Mouse (Mus musculus) kidney, adult 11 months (tissue): ENCODE data around the gene Snrk.

Source experiments
- DNase-seq: peaks from one replicate; pipeline ENCODE4 v3.0.0; 2022

Gene Snrk

DNA sequence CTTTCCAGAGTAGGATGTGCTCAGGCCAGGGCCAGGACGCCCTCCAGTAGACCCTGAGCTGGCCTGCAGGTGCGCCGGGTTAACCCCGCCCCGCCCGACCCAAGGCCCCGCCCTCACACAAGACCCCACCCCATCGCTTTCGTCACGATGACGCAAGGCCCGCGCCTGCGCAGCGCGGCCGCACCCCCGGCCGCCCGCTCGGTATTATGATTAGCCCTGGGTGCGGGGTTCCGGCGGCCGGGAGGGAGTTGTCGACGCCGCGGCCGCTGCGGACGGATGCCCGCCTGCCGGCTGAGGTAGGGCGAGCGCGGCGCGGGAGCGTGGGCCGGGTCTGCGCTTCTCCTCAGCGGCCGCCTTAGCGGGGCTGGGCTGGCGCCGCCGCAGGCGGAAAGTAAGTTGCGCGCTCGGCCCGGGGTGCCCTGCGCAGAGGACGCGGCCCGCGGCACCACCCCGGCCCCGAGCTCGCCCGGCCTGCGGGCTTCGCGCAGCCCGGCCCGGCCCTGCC is at the start of gene Snrk:
Gene Snrk, plus strand, starts transcription at position 155 of the 505 bp plus-strand sequence.
- peak; percentile 80 for DNase-seq

DNA sequence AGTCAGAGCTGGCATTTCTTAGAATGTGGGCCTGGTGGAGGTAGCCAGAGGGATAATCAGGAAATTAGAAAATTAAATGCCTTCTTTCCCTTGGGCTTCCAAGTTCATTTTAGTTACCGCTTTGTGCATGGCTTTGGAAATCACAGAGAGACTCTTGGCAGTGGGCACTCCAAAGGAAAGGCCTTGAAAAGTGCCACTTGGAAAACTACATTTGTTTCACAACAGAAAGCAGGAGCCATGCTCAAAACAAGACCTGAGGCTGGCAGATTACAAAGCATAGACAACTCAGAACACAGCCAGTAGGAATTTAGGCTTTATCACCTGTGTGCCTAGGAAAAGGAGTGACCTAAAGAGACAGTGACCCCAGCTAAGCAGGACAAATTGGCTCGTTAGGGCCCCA is 49.4 kb upstream of the Snrk start:
- no peak for DNase-seq

DNA sequence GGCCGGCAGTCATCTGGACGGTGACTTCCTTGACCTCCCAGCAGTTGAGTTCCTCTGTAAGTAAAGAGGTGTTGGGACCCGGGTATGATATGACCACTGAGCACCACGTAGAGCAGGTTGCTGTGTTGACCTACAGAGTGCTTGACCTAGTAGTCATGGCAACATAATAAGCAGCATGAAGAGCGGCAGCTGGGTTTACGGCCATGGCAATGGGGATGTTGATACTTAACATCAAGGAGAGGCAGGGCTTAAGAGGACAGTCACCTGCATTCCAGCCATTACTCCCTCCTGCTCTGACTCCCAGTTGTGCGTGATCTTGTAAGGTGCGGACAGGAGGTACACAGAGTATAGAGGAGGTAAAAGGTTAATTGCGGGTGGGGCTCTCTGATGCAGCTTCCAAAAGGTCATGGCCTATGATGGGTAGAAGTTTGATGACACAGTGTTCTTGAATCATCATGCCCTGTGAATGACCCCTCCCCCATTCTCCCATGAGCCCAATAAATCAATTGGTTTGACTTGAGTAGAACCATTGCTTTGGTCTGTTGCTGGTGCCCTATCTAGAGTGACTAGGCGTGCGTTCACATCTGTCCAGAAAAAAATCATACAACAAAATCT is 47.4 kb upstream of the Snrk start:
- DNase-seq = no peak

GRCm38 (mm10) chr9:122073980-122074379 is 43.1 kb upstream of the Snrk start:
- DNase-seq = no peak

DNA sequence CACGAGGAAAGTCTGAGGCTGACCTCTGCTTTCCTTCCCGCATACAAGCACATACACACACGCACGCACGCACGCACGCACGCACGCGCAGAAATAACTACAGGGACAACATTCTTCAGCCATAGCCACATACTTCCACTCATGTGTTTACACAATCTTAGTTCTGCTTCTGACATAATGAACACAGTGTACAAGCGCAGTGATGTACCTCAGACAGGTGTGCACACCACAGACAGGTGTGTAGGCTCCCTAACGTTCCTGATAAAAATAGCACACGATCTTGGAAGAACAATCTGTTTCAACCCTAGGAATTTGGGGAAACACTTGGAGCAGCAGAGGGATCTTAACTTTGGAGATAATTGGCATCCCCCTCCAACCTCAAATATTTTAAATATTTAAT is 42.5 kb upstream of the Snrk start:
- DNase-seq = no peak

GRCm38 (mm10) chr9:122078456-122078855 is 38.6 kb upstream of the Snrk start:
- no peak for DNase-seq

DNA sequence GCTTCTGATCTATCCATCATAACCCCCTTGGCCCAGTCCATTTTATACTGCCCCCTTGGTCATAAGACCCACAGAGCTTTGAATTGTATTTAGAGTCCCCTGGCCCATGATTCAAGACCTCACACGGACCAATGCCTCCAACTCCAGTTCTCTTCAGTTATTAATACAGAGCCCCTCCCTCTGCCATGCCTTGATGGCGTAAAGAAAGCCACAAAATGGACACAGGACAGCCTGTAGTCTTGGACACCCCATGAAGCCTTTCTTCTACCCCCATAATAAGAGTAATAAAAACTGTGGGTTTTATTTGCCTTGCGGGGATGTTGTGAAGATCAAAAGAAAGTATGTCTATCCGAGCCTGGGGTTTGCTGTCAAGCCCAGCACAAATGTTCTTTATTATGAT is 33.4 kb upstream of the Snrk start:
- no peak for DNase-seq

DNA sequence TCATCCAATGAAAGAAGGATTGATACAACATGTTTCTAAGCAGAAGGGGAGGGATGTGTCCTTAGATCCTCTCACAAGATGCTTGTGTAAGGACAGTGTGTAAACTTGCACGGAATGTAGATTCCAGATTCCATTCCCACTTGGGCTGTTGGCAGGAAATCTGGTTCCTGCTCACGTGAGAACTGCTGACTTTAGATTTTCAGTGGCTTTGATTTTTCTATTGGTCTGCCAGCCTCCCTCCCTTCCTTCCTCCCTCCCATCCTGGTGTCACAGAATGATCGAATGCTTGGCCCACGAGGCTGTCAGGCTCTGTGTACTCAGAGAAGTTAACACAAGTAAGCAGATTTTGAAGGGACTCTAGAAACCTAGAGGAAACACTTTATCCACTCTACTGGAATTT is 32.9 kb upstream of the Snrk start:
- DNase-seq = peak; percentile 85

- no peak for DNase-seq
Observed at GRCm38 (mm10) chr9:122084636-122085035, 32.4 kb upstream of the Snrk start.

DNA sequence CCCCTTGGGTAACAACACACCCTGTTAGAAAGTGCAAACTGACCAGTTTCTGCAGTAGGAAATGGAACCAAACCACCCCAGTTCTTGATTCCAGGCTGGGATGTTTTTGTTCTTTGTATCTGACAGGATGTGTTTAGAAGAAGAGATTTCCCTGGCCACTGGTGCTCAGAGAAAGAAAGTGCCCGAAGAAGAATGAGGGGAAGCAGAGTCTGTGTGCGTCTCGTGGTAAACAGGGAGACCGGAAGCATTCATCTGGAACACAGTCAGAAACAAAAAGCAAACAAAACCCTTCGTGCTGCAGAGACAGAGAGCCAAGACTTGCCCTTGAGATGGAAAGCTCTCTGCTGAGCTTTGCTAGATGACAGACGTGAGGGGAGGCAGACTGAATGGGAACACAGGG is 32.0 kb upstream of the Snrk start:
- peak; percentile 66 for DNase-seq

GRCm38 (mm10) chr9:122085550-122086205 is 31.4 kb upstream of the Snrk start:
- peak; percentile 48 for DNase-seq

DNA sequence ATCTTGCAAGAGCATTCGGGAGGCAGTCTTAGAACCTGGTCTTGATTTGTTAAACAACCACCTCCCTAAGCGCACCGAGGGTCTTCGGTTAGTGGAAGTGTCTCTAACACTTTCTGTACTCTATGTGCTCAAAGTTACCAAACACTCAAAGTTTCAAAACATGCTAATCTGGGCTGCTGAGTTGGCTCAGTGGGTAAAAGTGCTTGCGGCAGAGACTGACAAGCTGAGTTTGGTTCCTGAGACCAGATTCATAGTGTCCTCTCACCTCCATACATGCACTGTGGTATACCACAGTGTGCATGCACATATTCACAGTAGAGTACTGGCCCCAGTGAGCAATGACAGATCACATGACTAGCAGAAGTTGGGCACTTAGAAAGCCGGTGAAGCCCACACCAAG is 30.0 kb upstream of the Snrk start:
- no peak for DNase-seq

DNA sequence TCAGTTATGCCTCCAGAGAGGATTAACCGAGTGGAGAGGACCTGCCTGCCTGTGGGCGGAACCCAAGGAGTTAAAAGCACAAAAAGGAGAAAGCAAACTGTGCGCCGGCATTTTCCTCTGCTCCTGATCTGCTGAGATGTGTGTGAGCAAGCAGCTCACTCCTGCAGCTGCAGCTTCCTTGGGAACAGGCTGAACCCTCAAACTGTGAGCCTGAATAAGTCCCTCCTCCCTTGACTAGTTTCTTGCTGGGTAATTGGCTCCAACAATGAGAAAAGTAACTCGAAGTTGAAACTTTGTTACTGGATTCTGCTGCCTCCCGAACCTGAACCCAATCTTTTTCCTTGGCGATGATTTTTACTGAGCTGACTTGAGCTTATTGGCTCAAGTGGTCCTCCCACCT is 25.9 kb upstream of the Snrk start:
- DNase-seq = no peak

GRCm38 (mm10) chr9:122091782-122092228 is 25.3 kb upstream of the Snrk start:
- no peak for DNase-seq

GRCm38 (mm10) chr9:122094171-122094570 is 22.9 kb upstream of the Snrk start:
- no peak for DNase-seq

GRCm38 (mm10) chr9:122096822-122097511 is 20.1 kb upstream of the Snrk start:
- no peak for DNase-seq

DNA sequence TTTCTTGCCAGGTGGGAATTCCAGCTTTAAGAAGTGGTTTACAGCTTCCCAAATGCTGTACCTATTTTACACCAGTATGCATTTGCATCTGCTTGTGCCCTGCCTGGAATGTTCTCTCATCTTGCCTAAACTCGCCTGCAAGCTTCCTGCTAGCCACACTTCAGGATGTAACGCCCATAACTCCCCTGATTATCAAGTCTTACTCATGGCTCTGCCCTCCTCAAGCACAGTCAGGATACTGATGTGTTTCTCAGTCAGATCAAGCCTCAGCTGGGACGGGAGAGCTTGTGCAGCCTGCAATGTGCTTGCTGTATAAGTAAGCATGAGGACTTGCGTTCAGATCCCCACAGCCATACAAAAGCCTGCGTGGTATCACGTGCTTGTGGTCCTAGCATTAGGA is 19.5 kb upstream of the Snrk start:
- no peak for DNase-seq

- DNase-seq = no peak
Observed at GRCm38 (mm10) chr9:122100584-122101127, 16.4 kb upstream of the Snrk start.

- DNase-seq = no peak
Observed at GRCm38 (mm10) chr9:122101196-122101595, 15.9 kb upstream of the Snrk start.

DNA sequence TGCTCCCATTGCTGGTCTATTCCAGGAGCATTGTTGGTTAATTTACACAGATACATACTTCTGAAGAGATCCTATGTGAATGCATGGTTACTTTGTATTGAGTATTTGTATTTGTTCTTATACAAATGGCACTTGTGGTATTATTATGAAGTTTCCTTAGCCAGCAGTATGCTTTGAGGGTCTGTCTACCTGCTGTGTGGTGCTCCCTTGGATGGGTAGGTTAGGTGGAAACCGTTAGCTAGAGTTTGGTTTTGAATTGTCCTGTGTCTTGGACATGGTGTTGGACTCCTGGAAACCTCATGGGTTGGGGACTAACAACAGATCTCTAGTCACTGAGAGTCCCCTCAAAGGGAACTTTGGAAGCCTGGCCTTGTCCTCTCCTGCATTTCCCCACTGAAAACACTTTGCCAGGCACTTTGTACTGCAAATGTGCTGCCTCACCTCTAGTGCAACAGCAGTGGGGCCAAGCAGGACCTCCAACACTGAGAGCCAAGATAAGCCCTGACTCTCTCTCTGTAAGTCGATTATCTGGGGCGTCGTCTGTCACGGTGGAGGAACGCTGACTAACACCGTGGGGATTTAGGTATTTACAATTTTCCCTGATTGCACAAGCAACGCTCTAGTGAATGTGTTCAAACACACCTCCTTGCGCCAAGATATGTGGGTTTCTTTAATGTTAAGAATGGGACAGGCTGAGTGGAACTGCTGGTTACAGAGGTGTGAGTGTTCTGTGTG is 13.3 kb upstream of the Snrk start:
- DNase-seq = no peak

- no peak for DNase-seq
Observed at GRCm38 (mm10) chr9:122104285-122104829, 12.7 kb upstream of the Snrk start.

DNA sequence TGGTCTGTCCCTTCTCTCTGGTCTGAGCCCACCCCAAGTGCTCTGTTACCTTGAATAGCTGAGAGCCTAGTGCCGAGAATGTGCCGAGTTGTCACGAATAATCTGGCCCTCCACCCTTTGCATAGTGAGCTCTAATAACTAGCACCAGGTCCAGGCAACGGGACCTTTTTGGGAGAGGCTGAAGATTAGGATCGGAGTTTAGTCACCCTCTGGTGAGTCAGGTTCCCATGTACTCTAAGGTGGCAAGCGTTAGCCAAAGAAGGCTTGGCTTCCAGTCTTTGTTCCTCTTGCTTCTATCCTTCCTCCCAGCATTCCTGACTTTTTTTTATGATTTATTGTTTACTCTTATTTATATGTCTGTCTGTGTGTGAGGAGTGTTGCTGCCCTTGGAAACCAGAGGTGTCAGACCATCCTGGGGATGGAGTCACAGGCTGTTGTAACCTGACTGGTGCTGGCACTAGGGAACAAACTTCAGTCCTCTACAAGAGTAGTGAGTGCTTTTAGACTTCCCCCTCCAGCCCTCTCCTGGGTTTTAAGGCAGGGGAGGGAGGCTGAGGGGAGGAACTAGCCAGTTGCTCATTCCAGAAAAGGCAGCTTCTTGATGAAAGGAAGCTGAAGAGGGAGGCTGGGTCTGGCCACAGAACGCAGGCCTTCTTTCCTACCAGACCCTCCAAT is 9.2 kb upstream of the Snrk start:
- no peak for DNase-seq
